26 mouse cellular contexts compared by ENCODE assay signal in genomic region chr9:58762086-58762485, GRCm38 (mm10). TPM values are rescaled to one million over a fixed set of nuclear protein-coding genes. Genes with fewer than 3 reads are reported as not detected.
A peak's percentile ranks its signal among the peaks of the same experiment; 100 is the strongest.
DNase-seq lines count a peak whose midpoint lies in the region; ATAC-seq and TF ChIP-seq lines count a peak whose summit lies in the region.
"Had no signal": no experiment of that assay in that cellular context is flagged by ENCODE, and none has a peak within 500 bp of the region (broad histone marks: within the 10 kb centered on the region; RNA-seq: fewer than 3 reads in every experiment).

No protein-coding gene starts in this region.

- 53% methylated on average over 2 of the region's 2 CpGs for WGBS in midbrain, embryonic 16.5 days
- 17% methylated on average over 2 of the region's 2 CpGs for WGBS in kidney, embryonic 15.5 days

- in situ Hi-C loops in ES-E14 (cut with MboI; ENCODE audit: low sequenced_read_pairs in 2 of 2, unreplicated experiment in 2 of 2), result no loop called here

- no peaks in the 10 kb centered on the region for H3K9me3 ChIP-seq in ES-E14 (ENCODE audit: control insufficient read depth, insufficient read depth, low read depth, low read length)
- H3K9me3 ChIP-seq in midbrain, embryonic 16.5 days (replicated peaks; ENCODE audit: control insufficient read depth, low read length, poor library complexity, severe bottlenecking), result no peaks in the 10 kb centered on the region
- H3K9me3 ChIP-seq in kidney, embryonic 15.5 days (replicated peaks), result no peaks in the 10 kb centered on the region
- H3K9me3 ChIP-seq: G1E had no signal

- H3K4me2 ChIP-seq in midbrain, embryonic 16.5 days (ENCODE audit: low read length), result no peak overlapping the region
- H3K4me2 ChIP-seq in kidney, embryonic 15.5 days, result no peak overlapping the region

- DNase-seq in ES-CJ7 (ENCODE audit: low read depth, low spot score), result peak; percentile 71
- DNase-seq in ES-E14 (ENCODE audit: low read depth, low spot score), result no peak
- DNase-seq in R1 (ENCODE audit: low read depth, low spot score), result peak; percentile 83
- peak; percentile 58 for DNase-seq in ZHBTc4 (ENCODE audit: low read depth, low spot score)
- no peak for DNase-seq in embryo, embryonic 11 days
- no peak for DNase-seq in left cerebral cortex, postnatal 25 days (ENCODE audit: low spot score in 2 of 2)
- DNase-seq: adrenal gland, adult 2 months; adrenal gland, adult 8-10 months; adrenal gland, postnatal 10 days; adrenal gland, postnatal 14 days; adrenal gland, postnatal 25 days; adrenal gland, postnatal 36 days; B cell, adult 2 months; cerebellum, adult 11 months; cerebellum, adult 11-12 months; cerebellum, adult 18-20 months; cerebellum, adult 2 months; cerebellum, adult 8-10 months; cerebellum, adult 9-10 months had no signal

- H3K27ac ChIP-seq in ES-E14 (ENCODE audit: insufficient read depth, low read depth, low read length, poor library complexity, severe bottlenecking), result no peak overlapping the region
- no peak overlapping the region for H3K27ac ChIP-seq in midbrain, embryonic 16.5 days (ENCODE audit: low read length)
- H3K27ac ChIP-seq in kidney, embryonic 15.5 days, result no peak overlapping the region

- no peaks in the 10 kb centered on the region for H3K27me3 ChIP-seq in midbrain, embryonic 16.5 days (ENCODE audit: control insufficient read depth, insufficient read depth, low read depth, low read length)
- no peaks in the 10 kb centered on the region for H3K27me3 ChIP-seq in kidney, embryonic 15.5 days
- H3K27me3 ChIP-seq: CH12.LX had no signal

- ATAC-seq in midbrain, embryonic 16.5 days, result no peak
- ATAC-seq in kidney, embryonic 15.5 days (replicated peaks; ENCODE audit: low FRiP score), result no peak
- ATAC-seq: activated CD4-positive, CD25-positive, alpha-beta regulatory T cell, adult 4 months; CD4-positive, CD25-positive, alpha-beta regulatory T cell, adult 4 months; Patski had no signal

- H3K4me3 ChIP-seq in ES-E14 (ENCODE audit: insufficient read depth in 1 of 2, low read depth in 1 of 2, low read length in 2 of 2, poor library complexity in 1 of 2, severe bottlenecking in 1 of 2), result no peak overlapping the region
- no peak overlapping the region for H3K4me3 ChIP-seq in midbrain, embryonic 16.5 days (ENCODE audit: low read depth, low read length)
- no peak overlapping the region for H3K4me3 ChIP-seq in kidney, embryonic 15.5 days (replicated peaks)

- no peak overlapping the region for H3K9ac ChIP-seq in ES-E14 (ENCODE audit: insufficient read depth, low read depth, low read length, poor library complexity, severe bottlenecking)
- no peak overlapping the region for H3K9ac ChIP-seq in midbrain, embryonic 16.5 days (ENCODE audit: low read depth, low read length)
- H3K9ac ChIP-seq in kidney, embryonic 15.5 days, result no peak overlapping the region

- H3K4me1 ChIP-seq in ES-E14 (ENCODE audit: control insufficient read depth in 2 of 2, insufficient read depth in 2 of 2, low read length in 2 of 2, poor library complexity in 1 of 2), result peaks cover 15 to 17% of the 10 kb centered on the region in 2 experiments
- no peaks in the 10 kb centered on the region for H3K4me1 ChIP-seq in midbrain, embryonic 16.5 days (ENCODE audit: control insufficient read depth, insufficient read depth, low read length)
- no peaks in the 10 kb centered on the region for H3K4me1 ChIP-seq in kidney, embryonic 15.5 days

- intact Hi-C loops in left cerebral cortex, postnatal 25 days (cut with DNase I), result no loop called here

- no peaks in the 10 kb centered on the region for H3K36me3 ChIP-seq in ES-E14 (ENCODE audit: control insufficient read depth, insufficient read depth, low read length, poor library complexity, severe bottlenecking)
- no peaks in the 10 kb centered on the region for H3K36me3 ChIP-seq in midbrain, embryonic 16.5 days (ENCODE audit: control insufficient read depth, insufficient read depth, low read length)
- H3K36me3 ChIP-seq in kidney, embryonic 15.5 days, result no peaks in the 10 kb centered on the region
- H3K36me3 ChIP-seq: G1E had no signal

TF ChIP-seq in ES-E14, 5 proteins besides CTCF, POLR2A, EP300 and RAD21:
- TF ChIP-seq HCFC1 (IDR thresholded peaks at IDR 0.05; ENCODE audit: borderline replicate concordance, insufficient read depth, low read length) (no peak), MAFK (IDR thresholded peaks at IDR 0.05; ENCODE audit: insufficient read depth, low read depth, low read length) (no peak), ZNF384 (IDR thresholded peaks at IDR 0.05; ENCODE audit: low read depth, low read length) (peak; percentile 67; the same call in 1 of the 2 replicates)
TF ChIP-seq in ES-E14: peak in this region for 1.

RNA-seq across cellular contexts. Expression of gene Rec114, which starts 18.3 kb away (rescaled TPM):
- 12.4 and 16.7 TPM in 2 replicates for total RNA-seq in ES-E14 (2012; rRNA removed)
- polyA plus RNA-seq in midbrain, embryonic 16.5 days (2015; fragmentation: Nextera tagmentation; extraction: Ambion mirVana), result 1.2 and 1.5 TPM in 2 replicates
- total RNA-seq in left cerebral cortex, postnatal 25 days (2021), result not detected
- polyA plus RNA-seq in kidney, embryonic 15.5 days (2015; fragmentation: Nextera tagmentation; extraction: Ambion mirVana), result 2.5 and 2.8 TPM in 2 replicates
- total RNA-seq: adrenal gland, postnatal 25 days; CH12.LX had no signal
- polyA plus RNA-seq: activated CD4-positive, CD25-positive, alpha-beta regulatory T cell, adult 4 months; G1E had no signal

Comparison
In these comparisons a context has a peak if more than half of its experiments do, and no peak if none do; other contexts are left out.
1. DNase-seq: peak in ES-CJ7 (single experiment), R1 (single experiment) and ZHBTc4 (single experiment); none in ES-E14 (single experiment), embryo, embryonic 11 days (single experiment) and left cerebral cortex, postnatal 25 days (0 of 2).